Mouse (Mus musculus): Measurements from ENCODE around the gene Lmntd1. TPM values are rescaled to one million over a fixed set of nuclear protein-coding genes. Genes with fewer than 3 reads are reported as not detected.
"Not testable (repeated sequence)": the region's sequence is repeated elsewhere in the genome, so short reads cannot be mapped to it uniquely, and the experiment has no call there.

The Lmntd1 gene
- total RNA-seq, 2 experiments from 2014 or later: 0.97 to 1.5 TPM

GRCm38 (mm10) chr6:145346789-145347557 is 267.1 kb downstream of the Lmntd1 start:
- DNase-seq (ENCODE audit: low spot score in 2 of 2): no peak

- no peak for DNase-seq (ENCODE audit: low spot score in 2 of 2)
Observed at GRCm38 (mm10) chr6:145346305-145346704, 267.8 kb downstream of the Lmntd1 start.

GRCm38 (mm10) chr6:145344719-145345118 is 269.4 kb downstream of the Lmntd1 start:
- DNase-seq (ENCODE audit: low spot score in 2 of 2): no peak

GRCm38 (mm10) chr6:145343457-145343856 is 270.7 kb downstream of the Lmntd1 start:
- DNase-seq (ENCODE audit: low spot score in 2 of 2): no peak

- no peak for DNase-seq (ENCODE audit: low spot score in 2 of 2)
Observed at GRCm38 (mm10) chr6:145342836-145343235, 271.3 kb downstream of the Lmntd1 start.

GRCm38 (mm10) chr6:145341301-145342193 is 272.6 kb downstream of the Lmntd1 start:
- peak; percentile 76 to 96 for DNase-seq (ENCODE audit: low spot score in 2 of 2)

- DNase-seq (ENCODE audit: low spot score in 2 of 2): peak; percentile 88 to 95
Observed at GRCm38 (mm10) chr6:145340657-145341146, 273.4 kb downstream of the Lmntd1 start.

GRCm38 (mm10) chr6:145339956-145340656 is 274.0 kb downstream of the Lmntd1 start:
- DNase-seq (ENCODE audit: low spot score in 2 of 2): peak; percentile 19 to 59

- DNase-seq (ENCODE audit: low spot score in 2 of 2): no peak
Observed at GRCm38 (mm10) chr6:145338571-145339294, 275.4 kb downstream of the Lmntd1 start.

- DNase-seq (ENCODE audit: low spot score in 2 of 2): not testable (repeated sequence)
Observed at GRCm38 (mm10) chr6:145337521-145337920, 276.6 kb downstream of the Lmntd1 start.

- no peak for DNase-seq (ENCODE audit: low spot score in 2 of 2)
Observed at GRCm38 (mm10) chr6:145335876-145336768, 278.0 kb downstream of the Lmntd1 start.

GRCm38 (mm10) chr6:145334211-145334610 is 279.9 kb downstream of the Lmntd1 start:
- DNase-seq (ENCODE audit: low spot score in 2 of 2): no peak

- peak; percentile 81 to 94 for DNase-seq (ENCODE audit: low spot score in 2 of 2)
Observed at GRCm38 (mm10) chr6:145326141-145326806, 287.8 kb downstream of the Lmntd1 start.

GRCm38 (mm10) chr6:145325095-145325494 is 289.0 kb downstream of the Lmntd1 start:
- no peak for DNase-seq (ENCODE audit: low spot score in 2 of 2)

GRCm38 (mm10) chr6:145324470-145324869 is 289.6 kb downstream of the Lmntd1 start:
- no peak for DNase-seq (ENCODE audit: low spot score in 2 of 2)

GRCm38 (mm10) chr6:145322246-145322645 is 291.9 kb downstream of the Lmntd1 start:
- no peak for DNase-seq (ENCODE audit: low spot score in 2 of 2)

- DNase-seq (ENCODE audit: low spot score in 2 of 2): no peak
Observed at GRCm38 (mm10) chr6:145320156-145320555, 294.0 kb downstream of the Lmntd1 start.

Measured in layer of hippocampus, adult 18-20 months (tissue).